Mouse (Mus musculus) ES-Bruce4 (cell line): ENCODE measurements around the gene Snx29. TPM values are rescaled to one million over a fixed set of nuclear protein-coding genes. Genes with fewer than 3 reads are reported as not detected.

Experiments
- H3K27ac ChIP-seq: 2 replicates; pipeline ENCODE4 v1.5.1; 2012; ENCODE audit warnings: low read length, inconsistent platforms; ENCODE audit not compliant: insufficient read depth
- H3K27me3 ChIP-seq: 2 replicates; pipeline ENCODE4 v1.6.1; 2012; ENCODE audit warnings: mild to moderate bottlenecking, low read length, inconsistent platforms; ENCODE audit not compliant: control insufficient read depth, poor library complexity, insufficient read depth, severe bottlenecking
- H3K36me3 ChIP-seq: 2 replicates; pipeline ENCODE4 v1.6.1; 2012; ENCODE audit warnings: inconsistent platforms, mild to moderate bottlenecking, low read length, moderate library complexity; ENCODE audit not compliant: control insufficient read depth, poor library complexity, insufficient read depth, severe bottlenecking
- H3K4me1 ChIP-seq: one replicate; pipeline ENCODE4 v1.8.1; 2011; ENCODE audit warnings: low read length; ENCODE audit not compliant: control insufficient read depth, insufficient read depth
- H3K4me3 ChIP-seq: 2 replicates; pipeline ENCODE4 v1.5.1; 2011; ENCODE audit warnings: low read depth, mild to moderate bottlenecking, low read length
- H3K9ac ChIP-seq: 2 replicates; pipeline ENCODE4 v1.6.1; 2012; ENCODE audit warnings: low read depth, mild to moderate bottlenecking, inconsistent platforms; ENCODE audit not compliant: poor library complexity, severe bottlenecking
- H3K9me3 ChIP-seq: replicated peaks from 2 replicates; pipeline ENCODE4 v1.6.1; 2012; ENCODE audit warnings: mild to moderate bottlenecking, low read length, inconsistent platforms; ENCODE audit not compliant: control insufficient read depth, poor library complexity, insufficient read depth, severe bottlenecking
- CTCF ChIP-seq: IDR thresholded peaks from one replicate; pipeline ENCODE4 v1.8.1; 2011; ENCODE audit warnings: low read depth, low read length
- EP300 ChIP-seq: IDR thresholded peaks from 2 replicates; pipeline ENCODE4 v1.6.1; 2011; ENCODE audit warnings: low read depth, low read length; ENCODE audit not compliant: insufficient read depth
- POLR2A ChIP-seq: IDR thresholded peaks from one replicate; pipeline ENCODE4 v1.8.1; 2011; ENCODE audit warnings: low read length; ENCODE audit not compliant: insufficient read depth
- polyA plus RNA-seq: library from polyadenylated mRNA; stranded (reverse); fragments of >200 nt; gene quantifications from 2 replicates; pipeline ENCODE4 v1.2.4, GENCODE M21; 2011; ENCODE audit warnings: low read depth; ENCODE audit not compliant: missing spikeins, insufficient read depth, insufficient read length

Gene Snx29
- polyA plus RNA-seq, 1 experiment, result 9.2 TPM

DNA sequence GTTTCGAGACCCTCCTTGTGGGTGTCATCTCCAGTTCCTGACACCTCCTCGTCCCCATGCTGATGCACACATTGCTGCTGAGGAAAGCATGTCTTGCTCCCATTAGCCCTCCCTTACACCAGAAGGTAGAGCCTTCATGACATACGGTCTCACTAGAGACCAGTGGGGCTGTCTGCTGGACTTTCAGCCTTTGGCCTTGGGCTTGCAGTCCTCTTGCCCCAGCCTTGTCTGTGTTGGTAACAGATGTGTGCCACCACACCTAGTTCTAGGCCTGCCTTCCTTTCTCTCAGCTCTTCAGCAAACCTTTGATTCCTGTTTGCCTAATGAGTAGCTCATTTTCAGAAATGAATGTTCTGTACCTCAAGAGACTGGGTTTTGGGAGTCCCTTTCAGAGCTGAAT is 45.7 kb downstream of the Snx29 start:
- no peak overlapping the region for H3K4me3 ChIP-seq
- H3K36me3 ChIP-seq, result no peaks in the 10 kb centered on the region
- no peaks in the 10 kb centered on the region for H3K4me1 ChIP-seq
- no peaks in the 10 kb centered on the region for H3K9me3 ChIP-seq
- TF ChIP-seq CTCF, result no peak
- no peak for TF ChIP-seq EP300
- no peak for TF ChIP-seq POLR2A
- no peak overlapping the region for H3K27ac ChIP-seq
- H3K9ac ChIP-seq, result no peak overlapping the region
- H3K27me3 ChIP-seq, result no peaks in the 10 kb centered on the region

- Histone ChIP-seq H3K9me3 (no peaks in the 10 kb centered on the region), H3K4me1 (no peaks in the 10 kb centered on the region), H3K4me3 (no peak overlapping the region), H3K9ac (no peak overlapping the region), H3K27me3 (no peaks in the 10 kb centered on the region), H3K27ac (no peak overlapping the region), H3K36me3 (no peaks in the 10 kb centered on the region)
- TF ChIP-seq POLR2A (no peak), CTCF (no peak), EP300 (no peak)
Measured at GRCm38 (mm10) chr16:11369162-11369561, 46.5 kb downstream of the Snx29 start.

DNA sequence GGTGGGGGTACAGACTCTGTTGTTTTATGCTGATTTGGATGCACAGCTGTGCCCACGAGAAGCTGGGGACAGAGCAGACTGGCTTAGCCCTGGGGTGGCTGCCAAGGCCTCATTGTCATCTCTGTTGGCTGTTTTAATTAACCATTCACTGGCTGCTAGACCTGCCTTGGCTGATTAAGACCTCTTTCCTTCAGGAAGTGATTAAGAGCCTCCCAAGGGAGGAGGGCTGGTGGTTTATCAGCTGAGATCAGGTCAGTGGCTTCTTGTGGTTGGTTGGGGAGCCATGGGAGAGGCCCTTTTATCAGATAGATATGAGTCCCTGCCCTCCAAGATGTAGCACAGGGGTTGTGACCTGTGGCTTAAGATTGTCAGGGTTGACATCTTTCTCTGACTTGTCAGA is 46.9 kb downstream of the Snx29 start:
- Histone ChIP-seq H3K9me3 (no peaks in the 10 kb centered on the region), H3K9ac (no peak overlapping the region), H3K36me3 (no peaks in the 10 kb centered on the region), H3K4me3 (no peak overlapping the region), H3K27me3 (no peaks in the 10 kb centered on the region), H3K27ac (no peak overlapping the region), H3K4me1 (no peaks in the 10 kb centered on the region)
- TF ChIP-seq CTCF, result no peak
- no peak for TF ChIP-seq EP300
- TF ChIP-seq POLR2A, result no peak

GRCm38 (mm10) chr16:11370132-11370544 is 47.4 kb downstream of the Snx29 start:
- Histone ChIP-seq H3K9ac (no peak overlapping the region), H3K4me1 (no peaks in the 10 kb centered on the region), H3K9me3 (no peaks in the 10 kb centered on the region), H3K27me3 (no peaks in the 10 kb centered on the region), H3K4me3 (no peak overlapping the region), H3K36me3 (no peaks in the 10 kb centered on the region), H3K27ac (no peak overlapping the region)
- TF ChIP-seq CTCF (no peak), POLR2A (no peak), EP300 (no peak)

DNA sequence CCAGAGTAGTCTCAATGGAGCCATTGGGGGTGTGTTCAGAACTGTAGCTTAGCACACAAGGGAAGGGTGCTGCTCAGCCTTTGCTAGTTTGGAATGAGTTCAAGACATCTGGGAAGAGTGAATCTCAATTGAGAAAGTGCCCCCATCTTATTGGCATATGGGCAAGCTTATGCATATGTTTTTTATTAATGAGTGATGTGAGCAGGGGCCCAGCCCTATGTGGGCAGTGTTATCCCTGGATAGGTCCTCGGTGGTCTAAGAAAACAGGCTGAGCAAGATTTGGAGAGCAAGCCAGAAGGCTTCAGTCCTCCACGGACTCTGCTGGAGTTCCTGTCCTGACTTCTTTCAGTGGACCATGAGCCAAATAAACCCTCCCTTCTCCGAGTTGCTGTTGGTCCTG is 56.6 kb downstream of the Snx29 start:
- Histone ChIP-seq H3K4me1 (no peaks in the 10 kb centered on the region), H3K27ac (no peak overlapping the region), H3K9ac (no peak overlapping the region), H3K4me3 (no peak overlapping the region), H3K9me3 (no peaks in the 10 kb centered on the region), H3K27me3 (no peaks in the 10 kb centered on the region), H3K36me3 (no peaks in the 10 kb centered on the region)
- TF ChIP-seq EP300 (no peak), POLR2A (no peak), CTCF (no peak)

- TF ChIP-seq POLR2A, result no peak
- Histone ChIP-seq H3K27ac (no peak overlapping the region), H3K9me3 (no peaks in the 10 kb centered on the region), H3K4me1 (no peaks in the 10 kb centered on the region), H3K4me3 (no peak overlapping the region), H3K36me3 (no peaks in the 10 kb centered on the region), H3K9ac (no peak overlapping the region), H3K27me3 (no peaks in the 10 kb centered on the region)
Measured at GRCm38 (mm10) chr16:11380038-11380437, 57.3 kb downstream of the Snx29 start.
